Mouse (Mus musculus) spleen, postnatal 10 days (tissue): Measurements from ENCODE around the gene Rassf4.

Experiments
- DNase-seq, 2 experiments: peaks; one replicate each; pipeline ENCODE4 v3.0.0; 2021 to 2022; ENCODE audit warnings: low spot score in 2 of 2

Rassf4 gene

DNA sequence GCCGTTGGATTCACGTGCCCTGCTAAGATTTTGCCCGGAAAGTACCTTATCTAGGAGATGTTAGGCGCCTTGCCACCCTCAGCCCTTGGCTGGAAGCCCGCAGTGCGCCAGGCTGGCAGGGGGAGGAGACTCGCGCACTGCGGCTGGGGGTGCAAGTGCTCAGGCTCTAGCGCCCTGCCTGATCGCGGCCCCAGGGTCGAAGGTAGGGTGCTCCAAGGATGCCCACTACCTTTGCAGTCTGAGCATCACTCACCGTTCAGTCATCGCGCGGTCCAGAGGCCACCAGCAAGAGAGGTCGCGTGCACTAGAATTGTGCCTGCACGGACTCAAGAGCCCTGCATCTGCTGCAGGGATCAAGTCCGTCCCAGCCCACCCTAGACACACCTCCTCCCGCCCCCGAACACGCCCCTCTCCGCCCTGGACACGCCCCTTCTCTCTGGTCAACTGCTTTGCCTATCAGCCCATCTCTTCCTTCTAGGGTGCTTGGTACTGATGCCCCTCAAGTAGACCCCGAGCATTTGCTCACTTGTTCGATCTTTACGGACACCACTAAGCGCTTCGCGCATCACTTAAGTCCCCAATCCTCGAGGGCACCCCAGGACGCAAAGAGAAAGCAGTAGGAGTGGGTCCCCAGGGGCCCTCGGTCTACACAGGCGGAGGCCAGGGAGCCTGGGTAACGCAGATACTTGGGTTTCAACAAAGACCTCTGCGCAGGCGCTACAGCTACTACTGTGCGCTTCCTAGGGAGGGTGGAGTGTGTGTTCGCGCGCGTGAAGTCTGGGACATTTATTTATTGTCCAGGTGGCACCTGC, at the start of gene Rassf4:
Gene Rassf4, minus strand, starts transcription at position 482 of the 812 bp plus-strand sequence.
- peak; percentile 74 to 89 for DNase-seq

DNA sequence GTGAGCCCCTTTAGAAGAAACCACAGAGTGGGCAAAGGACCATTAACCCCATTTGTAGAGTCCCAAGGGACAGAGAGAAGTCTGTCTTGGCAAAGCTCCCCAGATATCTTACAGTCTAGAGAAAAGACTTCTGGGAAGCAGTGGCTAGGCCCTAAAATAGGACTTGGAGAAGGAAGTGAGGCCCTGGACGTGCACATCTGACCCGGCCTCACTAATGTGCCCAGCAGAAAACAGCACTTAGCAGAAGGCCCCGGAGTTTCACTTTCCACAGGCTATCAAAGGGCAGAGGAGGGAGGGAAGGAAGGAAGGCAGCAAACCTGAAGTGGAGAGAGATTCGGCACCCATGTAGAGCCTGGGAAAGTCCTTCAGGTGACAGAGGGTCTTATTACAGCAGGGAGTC, 45.2 kb upstream of the Rassf4 start:
- no peak for DNase-seq

DNA sequence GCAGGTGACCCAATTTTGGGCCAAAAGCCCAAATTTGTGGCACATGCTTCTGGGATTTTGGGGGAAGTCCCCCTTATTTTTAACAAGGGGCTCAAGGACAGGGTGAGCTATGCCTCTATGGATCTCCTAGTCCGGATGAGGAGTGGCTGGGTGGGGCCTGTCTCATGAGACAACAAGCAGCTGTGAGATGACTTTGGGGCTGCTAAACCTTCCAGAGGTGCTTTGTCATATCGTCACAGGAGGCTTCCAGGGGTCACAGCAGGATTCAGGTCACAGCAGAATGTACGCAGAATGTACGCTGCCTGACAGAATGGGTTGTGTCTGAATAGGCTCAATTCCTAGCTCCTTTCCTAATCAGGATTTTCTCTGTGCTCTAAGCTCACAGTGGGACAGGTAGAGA, 44.6 kb upstream of the Rassf4 start:
- DNase-seq = no peak

DNA sequence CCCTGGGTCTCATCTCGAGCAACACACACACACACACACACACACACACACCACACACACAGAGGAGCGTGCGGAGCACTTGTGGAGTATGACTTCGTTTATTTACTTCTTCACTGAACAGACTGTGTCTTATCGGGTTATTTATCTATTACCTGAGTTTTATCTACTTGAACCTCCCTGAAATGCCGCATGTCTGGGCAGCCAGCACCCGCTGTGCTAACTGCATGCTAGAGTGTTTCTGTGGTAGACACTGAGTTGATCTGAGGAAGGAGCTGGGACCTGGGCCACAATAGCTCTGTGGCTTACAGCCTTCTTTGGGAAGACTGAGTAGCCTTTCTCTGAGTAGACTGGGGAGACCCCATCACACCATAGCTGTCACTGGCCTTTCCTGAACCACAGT, 44.1 kb upstream of the Rassf4 start:
- DNase-seq = no peak

DNA sequence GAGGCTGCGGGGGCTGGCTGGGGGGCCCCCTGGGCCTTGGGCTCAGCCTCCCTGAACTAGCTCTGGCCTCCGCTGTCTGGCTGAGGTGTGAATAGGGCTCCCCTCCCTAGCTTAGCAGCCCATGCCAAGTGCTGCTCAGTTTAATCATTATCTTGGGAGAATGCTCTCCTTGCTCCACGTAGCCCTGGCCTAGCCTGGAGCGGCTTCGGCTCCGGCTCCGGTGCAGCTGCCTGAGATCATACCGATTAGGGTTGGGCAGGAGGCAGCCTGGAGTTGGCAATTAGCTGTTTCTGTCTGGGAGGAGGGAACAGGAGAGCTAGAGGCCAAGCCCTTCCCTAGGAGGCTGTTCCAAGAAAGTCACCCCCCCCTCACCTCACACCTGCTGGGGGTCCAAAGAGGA, 42.9 kb upstream of the Rassf4 start, which contains the start of gene Tmem72:
Gene Tmem72, minus strand, starts transcription at position 248 of the 400 bp plus-strand sequence.
- no peak for DNase-seq

DNA sequence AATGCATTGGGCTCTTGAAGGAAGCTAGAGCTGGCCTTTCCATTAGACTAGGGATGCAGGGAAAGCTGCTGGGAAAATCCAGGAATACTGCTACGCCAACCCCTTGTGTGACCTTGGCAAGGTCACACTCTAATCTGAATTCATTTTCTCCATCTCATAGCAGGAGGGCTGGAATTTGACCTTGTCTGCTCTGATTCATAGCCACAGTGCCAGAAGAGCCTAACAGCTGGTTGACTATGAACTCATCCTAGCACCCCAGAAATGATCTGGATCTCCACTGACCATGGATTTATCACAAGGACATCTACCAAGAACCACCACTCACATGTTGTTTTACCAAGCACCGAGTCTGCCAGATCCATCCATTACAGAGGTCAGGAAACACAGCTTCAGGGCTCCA, 41.4 kb upstream of the Rassf4 start:
- no peak for DNase-seq

DNA sequence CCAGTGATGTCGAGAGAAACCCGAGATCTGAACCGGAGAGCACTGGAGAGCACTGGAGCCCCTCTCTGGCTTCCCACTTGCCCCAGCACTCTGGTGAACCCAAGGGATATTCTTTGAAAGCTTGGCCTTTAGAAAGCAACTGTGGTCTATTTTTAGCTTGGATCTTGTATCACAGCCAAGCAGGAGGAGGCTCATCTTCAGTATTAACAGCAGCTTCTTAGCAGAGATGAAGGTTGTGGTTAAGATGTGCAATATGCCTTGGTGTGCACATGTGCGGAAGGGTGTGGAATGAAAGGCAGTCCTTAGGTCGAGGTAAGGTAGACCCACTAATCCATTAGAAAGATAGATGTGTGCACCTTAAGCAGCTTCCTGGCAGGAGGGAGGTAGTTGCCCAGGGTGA, 40.8 kb upstream of the Rassf4 start:
- no peak for DNase-seq

DNA sequence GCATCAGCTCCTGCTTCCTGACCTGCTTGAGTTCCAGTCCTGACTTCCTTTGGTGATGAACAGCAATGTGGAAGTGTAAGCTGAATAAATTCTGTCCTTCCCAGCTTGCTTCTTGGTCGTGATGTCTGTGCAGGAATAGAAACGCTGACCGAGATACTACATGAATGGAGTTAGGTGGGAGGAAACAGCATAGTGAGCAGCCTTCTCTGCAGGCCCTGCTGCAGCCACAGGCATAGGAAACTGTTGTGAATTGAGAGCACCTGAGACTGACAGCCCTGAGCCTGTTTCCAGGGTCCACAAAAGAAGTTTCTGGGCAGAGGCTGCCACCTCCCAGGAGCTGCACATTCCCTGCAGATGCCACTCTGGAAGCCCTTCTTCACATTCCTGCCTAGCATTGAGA, 40.2 kb upstream of the Rassf4 start:
- DNase-seq = no peak

DNA sequence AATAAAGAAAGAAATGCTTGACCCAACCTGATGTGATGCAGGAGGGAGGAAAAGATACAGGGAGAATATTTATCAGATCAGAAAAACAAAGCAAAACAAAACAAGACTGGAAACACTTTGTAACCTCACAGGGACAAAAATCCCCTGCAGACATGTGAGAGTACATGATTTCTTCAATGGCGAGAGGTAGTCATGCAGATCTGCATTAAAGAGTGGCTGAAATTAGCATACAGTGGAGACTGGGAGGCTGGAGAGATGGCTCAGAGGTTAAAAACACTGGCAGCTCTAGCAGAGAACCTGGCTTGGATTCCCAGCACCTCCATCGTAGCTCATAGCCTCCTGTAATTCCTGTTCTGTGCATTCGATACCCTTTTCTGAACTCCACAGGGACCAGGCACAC, 38.8 kb upstream of the Rassf4 start:
- DNase-seq = no peak

DNA sequence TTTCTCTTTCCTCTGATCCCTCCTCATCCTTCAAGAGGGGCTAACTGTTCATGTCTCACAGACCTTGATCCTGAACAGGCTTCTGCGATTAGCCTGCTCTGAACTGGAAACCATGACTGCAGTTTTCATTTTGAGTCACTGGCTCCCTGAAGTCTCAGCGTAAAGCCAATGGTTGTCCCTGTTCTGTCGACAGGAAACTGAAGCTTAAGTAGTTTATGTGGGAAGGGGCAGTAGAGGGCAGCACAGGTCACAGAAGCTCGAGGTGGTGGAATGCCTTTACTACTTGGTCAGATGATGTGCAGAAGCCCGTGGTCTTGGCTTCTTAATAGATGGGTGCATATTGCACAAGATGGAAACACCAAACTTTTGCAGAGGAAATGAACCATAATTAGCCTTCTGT, 38.3 kb upstream of the Rassf4 start:
- DNase-seq = no peak

DNA sequence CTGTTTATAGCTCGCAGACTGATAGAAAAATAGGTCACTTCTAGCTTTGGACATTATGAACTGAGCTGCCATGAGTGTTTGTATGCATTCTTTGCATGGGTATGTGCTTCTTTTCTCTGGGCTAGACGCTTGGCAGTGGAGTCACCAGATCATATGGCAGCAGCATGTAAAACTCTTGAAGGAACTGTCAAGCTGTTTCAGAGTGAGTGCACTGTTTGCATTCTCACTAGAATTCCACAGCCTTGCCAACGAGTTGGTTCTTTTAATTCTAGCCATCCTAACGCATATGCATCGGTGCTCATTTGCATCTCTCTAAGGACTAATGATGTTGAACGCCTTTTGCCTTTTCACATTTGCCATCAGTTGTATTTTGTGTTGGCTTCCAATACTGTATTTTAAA, 30.6 kb upstream of the Rassf4 start:
- DNase-seq = no peak

DNA sequence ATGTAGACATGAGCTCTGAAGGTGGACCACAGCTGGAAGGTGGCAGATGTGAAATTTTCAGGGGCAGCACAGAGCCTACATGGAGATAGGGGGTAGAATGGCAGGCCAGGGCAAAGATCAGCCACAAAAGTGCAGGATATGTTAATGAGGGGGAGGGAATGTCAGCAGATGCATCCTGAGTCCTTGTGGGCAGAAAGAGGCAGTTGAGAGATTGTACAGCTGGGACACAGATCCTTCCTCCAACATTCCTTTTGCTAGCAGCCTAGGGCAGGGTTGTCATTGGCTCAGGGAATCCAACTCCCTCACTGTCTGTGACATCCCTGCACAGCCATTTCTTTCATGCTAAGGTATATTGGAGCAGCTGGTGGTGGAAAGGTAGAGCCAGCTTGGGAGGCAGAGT, 27.1 kb upstream of the Rassf4 start:
- DNase-seq = no peak

DNA sequence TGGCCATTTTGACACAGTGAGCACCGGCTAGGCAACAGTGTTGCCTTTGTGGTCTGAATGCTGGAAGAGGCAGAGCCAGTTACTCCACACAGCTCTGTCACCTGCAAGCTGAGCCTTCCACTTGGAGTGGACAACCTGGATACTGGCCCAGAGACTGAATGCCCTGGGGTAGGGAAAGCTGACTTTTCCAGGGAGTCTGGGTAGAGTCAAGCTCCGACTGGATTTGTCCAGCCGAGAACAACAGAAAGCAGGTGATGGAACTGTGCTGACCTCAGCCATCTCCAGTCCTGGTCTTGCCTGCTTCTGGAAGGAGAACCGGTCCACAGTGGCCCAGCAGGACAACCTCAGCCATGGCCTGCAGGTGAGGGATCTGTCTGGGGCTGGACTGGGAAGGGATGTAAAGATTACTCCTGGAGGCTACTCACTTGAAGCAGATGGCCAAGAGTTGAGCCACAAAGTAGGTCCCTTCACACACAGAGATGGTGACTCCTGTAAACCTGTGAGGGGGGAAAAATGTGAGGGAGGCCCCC, 24.2 kb upstream of the Rassf4 start:
- DNase-seq = no peak

DNA sequence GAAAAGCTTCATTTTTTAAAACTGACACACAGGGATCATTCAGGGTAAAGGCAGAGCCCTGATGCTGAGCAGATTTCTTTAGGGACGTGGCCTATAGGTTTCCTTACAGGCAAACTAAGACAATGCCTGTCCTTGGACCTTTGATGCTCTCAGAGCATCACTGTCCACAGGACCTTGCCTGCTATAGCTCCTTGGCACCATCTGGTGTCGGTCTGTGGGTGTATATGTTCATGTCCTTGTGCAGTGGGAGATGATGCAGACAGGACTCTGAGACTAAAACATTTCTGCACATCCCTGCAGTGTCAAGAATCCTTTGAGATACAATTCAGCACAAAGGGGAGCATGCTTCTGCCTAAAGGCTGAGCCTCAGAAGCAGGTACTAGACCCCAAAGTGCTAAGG, 23.7 kb upstream of the Rassf4 start:
- peak in 1 of 2 experiments; percentile 40 for DNase-seq

DNA sequence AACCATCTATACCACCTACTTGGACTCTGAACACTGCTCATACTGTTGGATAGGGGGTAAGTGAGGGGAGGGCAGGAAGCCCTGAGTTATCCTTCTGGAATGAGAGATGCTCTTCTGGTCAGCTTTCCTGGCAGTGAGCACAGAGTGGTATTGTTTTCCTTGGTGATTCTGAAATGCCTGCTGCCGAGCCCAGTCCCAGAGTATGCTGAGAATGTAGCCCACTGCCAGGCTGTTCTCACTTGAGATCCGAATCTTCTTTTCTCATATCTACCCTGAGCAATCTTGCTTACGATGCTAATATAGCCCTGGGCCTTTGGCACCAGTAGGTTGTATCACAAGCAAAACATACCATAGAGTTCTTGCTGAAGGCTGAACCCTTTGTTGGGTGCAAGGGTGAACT, 20.6 kb upstream of the Rassf4 start:
- no peak for DNase-seq

DNA sequence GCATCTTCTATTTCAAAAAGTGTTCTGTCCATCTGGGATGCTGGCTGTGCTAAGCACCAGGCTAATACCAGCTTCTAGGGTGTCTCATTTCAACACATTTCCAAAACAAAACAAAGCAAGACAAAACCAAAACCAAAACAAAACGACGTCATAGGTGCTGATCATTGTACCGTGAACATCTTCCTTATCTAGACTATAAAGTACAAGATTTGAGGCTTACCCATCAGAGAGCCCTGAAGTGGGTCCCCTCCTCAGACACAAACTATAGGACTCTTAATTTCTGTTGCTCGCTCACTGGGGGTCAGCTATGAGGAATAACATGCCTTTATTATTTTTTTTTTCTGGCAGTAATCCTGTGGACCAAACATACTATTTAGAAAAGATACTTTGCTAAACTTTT, 19.9 kb upstream of the Rassf4 start:
- no peak for DNase-seq

DNA sequence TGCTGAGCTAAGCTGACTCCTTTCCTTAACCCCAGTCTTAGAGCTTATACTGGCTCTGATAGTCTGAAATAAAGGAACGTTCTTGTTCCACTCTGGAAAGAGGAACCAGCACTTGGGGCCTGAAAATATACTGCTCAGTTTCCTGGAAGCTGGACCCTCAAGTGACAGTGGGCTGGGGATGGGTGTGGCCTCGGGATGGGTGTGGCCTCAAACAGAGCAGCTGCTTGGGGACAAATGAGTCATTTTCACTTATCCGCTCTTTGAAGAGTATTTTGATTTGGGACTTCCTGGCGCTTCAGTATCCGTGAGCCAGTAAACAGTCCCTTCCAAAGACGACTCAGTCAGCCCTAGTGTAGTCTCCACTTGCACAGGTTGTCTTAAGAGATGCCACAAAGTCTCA, 8.6 kb upstream of the Rassf4 start:
- peak in 1 of 2 experiments; percentile 70 for DNase-seq

DNA sequence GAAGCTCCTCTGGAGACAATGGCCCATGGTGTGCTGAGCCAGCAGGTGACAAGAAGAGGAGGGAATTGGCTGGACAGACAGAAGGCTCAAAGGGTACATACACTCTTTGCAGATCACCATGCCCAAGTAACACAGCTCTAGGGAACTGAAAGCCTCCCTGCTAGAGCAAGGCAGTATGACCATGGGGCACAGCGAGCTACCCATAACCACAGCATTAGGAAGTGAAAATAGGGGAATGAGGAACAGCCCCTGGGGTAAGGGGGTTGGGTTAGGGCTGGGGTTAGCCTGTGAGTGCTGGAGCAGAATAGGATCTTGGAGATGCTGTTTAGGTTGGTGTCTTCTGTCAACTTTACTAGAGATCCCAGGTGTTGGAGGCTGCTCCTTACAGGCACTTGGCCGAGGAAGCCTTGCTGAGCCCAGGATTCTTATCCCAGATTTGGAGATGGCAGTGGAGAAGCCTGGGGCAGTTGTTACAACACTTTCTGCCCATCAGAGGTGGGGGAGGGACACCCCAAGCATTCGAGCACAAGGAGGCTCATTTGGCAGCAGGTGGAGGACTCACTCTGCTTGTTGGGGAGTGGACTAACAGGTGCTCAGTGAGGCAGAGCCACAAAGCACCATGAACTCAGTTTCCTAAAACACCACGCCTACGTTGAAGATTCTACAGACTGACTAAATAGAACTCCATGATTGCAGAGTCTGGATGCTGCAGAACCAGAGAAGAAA, 6.0 kb upstream of the Rassf4 start:
- peak; percentile 27 to 60 for DNase-seq

DNA sequence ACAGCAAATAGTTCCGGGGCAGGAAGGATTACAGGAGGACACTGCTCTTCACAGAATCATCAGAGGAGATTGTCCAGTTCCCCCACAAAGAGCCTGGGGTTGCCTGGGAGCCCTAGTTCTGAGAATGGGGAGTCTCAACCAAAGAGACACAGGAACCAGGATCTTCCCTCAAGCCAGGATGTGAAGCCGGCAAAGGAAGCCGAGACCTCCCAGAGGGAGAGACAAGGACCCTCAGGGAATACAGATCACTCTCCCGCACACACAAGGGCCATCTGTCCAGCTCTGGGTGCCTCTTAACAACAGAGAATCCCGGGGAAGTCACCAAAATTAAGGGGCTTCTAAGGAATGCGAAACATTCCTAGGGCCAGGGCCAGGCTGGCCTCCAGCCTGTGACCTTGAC, 3.6 kb upstream of the Rassf4 start:
- DNase-seq = no peak

DNA sequence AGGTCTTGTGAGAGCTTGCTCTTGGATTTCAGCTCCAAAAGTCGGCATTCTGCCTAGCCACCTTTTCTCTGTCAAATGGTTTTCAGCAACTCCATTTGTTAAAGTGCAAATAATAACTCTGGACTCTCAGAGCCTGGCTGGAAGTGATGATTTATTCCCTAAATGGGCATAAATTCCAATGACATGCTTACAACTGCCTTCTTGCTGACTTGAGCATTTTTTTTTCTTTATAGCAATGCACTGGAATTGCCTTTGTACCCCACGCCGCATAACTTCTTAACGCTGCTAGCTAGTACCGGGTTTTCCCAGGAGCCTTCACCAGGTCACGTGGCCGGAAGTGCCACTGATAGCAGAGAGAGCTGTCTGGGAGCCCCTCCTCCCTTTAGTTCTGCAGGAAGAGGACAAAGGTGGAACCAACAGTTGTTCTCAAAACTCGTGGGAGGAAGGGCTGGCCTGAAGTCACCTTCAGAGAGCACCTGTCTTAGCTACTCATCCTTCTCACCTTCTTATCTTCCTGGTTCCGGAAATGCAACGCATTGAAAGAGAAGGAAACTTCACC, 2.7 kb upstream of the Rassf4 start:
- peak in 1 of 2 experiments; percentile 35 for DNase-seq

DNA sequence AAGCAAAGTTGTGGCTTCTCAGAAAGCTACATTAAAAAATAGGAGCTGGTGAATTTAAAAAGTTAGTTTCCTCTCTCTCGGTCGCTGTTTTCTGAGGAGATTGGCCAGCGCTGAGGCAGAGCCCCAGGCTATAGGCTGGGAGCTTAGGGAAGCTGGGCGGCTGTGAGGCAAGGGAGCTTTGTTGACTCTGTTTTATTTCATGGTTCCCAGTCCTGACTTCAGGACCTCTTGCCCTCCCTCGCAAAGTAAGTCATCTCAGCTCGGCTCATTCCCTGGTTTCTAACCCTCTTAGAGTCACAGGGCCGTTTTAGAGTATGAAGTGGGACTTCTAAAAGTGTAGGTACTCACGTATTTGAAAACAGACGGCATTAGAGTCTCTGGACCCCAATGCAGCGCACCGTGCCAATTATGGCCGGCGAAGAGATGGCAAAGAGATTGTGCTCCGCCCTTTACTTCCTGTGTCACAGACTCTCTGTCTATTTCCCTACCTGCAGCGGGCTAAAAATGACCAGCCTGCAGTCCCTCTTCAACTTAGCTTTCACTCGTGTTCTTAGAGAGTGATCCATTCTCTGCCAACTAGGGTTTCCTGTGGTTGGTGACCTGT, 633 bp upstream of the Rassf4 start:
- DNase-seq = peak in 1 of 2 experiments; percentile 30

DNA sequence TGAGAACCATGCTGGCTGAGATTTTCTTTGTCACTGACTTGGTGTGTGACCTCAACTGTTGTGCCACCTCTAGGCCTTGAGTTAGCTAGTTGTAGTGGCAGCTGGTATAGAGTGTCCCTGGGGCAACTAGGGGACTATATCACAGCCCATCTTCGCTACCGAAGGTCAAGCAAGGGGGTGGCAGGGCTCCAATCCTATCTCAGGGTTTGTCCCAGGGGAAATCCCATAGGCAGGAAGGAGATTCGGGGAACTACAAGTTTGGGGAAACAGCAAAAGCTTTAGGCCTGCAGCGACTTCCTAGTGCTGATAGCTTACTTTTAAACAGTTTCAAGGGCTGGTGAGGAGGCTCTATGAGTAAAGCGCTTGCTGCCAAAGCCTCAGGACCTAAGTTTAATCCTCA, 1.4 kb downstream of the Rassf4 start:
- DNase-seq = no peak
